Mouse (Mus musculus) neural tube, embryonic 10.5 days (tissue): ENCODE data around the gene Hes5.

Source experiments
- DNase-seq: peaks from one replicate; pipeline ENCODE4 v3.0.0-alpha.2; 2017; ENCODE audit warnings: low spot score; ENCODE audit errors: extremely low spot score

Gene Hes5

GRCm38 (mm10) chr4:155011312-155012025 lies 50.7 kb downstream of the Hes5 start:
- DNase-seq: no peak
